ENCODE assay signal across 8 mouse cellular contexts in genomic region chr7:38182962-38183687, GRCm38 (mm10). TPM values are rescaled to one million over a fixed set of nuclear protein-coding genes. Genes with fewer than 3 reads are reported as not detected.
A peak's percentile ranks its signal among the peaks of the same experiment; 100 is the strongest.
DNase-seq lines count a peak whose midpoint lies in the region; ATAC-seq and TF ChIP-seq lines count a peak whose summit lies in the region.

Gene 1600014C10Rik, plus strand, starts transcription at chr7:38183217.

- H3K36me3 ChIP-seq in forebrain, postnatal 0 days (ENCODE audit: insufficient read depth), result no peaks in the 10 kb centered on the region
- H3K36me3 ChIP-seq in hindbrain, embryonic 10.5 days, result no peaks in the 10 kb centered on the region
- no peaks in the 10 kb centered on the region for H3K36me3 ChIP-seq in midbrain, embryonic 10.5 days

- no peaks in the 10 kb centered on the region for H3K27me3 ChIP-seq in forebrain, postnatal 0 days (ENCODE audit: insufficient read depth, low read length)
- H3K27me3 ChIP-seq in hindbrain, embryonic 10.5 days (ENCODE audit: insufficient read depth, poor library complexity, severe bottlenecking), result no peaks in the 10 kb centered on the region
- no peaks in the 10 kb centered on the region for H3K27me3 ChIP-seq in midbrain, embryonic 10.5 days (ENCODE audit: low read depth, poor library complexity, severe bottlenecking)

- intact Hi-C loops in left cerebral cortex, adult 2 months (cut with DNase I), result loop anchor here (1.0 kb wide), 2 partner anchors 18 to 84 kb away; no protein-coding TSS in a partner anchor
- intact Hi-C loops in left cerebral cortex, postnatal 14 days (cut with DNase I), result loop anchor here (2.0 to 5.0 kb wide), 2 partner anchors 18 to 84 kb away; no protein-coding TSS in a partner anchor

- peak within 1 kb of the TSS; percentile 83 for H3K4me2 ChIP-seq in forebrain, postnatal 0 days (ENCODE audit: low read depth)

- peak; percentile 57 for ATAC-seq in forebrain, postnatal 0 days

- peak within 1 kb of the TSS; percentile 79 for H3K9ac ChIP-seq in forebrain, postnatal 0 days

- TF ChIP-seq CTCF in left cerebral cortex, adult 2 months (IDR thresholded peaks at IDR 0.05), result no peak
- no peak for TF ChIP-seq CTCF in forebrain, postnatal 0 days (IDR thresholded peaks at IDR 0.05; ENCODE audit: low read depth)

- peaks cover 12% of the 10 kb centered on the region; the same call in 1 of the 2 replicates for H3K4me1 ChIP-seq in forebrain, postnatal 0 days (ENCODE audit: insufficient read depth)
- H3K4me1 ChIP-seq in hindbrain, embryonic 10.5 days (replicated peaks), result peaks cover 24% of the 10 kb centered on the region
- H3K4me1 ChIP-seq in midbrain, embryonic 10.5 days, result peaks cover 23% of the 10 kb centered on the region

- no peak for DNase-seq in left cerebral cortex, adult 2 months (ENCODE audit: extremely low spot score in 1 of 2, low spot score in 2 of 2)
- DNase-seq in left cerebral cortex, adult 9 months (ENCODE audit: low spot score in 2 of 2), result no peak
- DNase-seq in adrenal gland, postnatal 4 days (ENCODE audit: low spot score in 2 of 2), result peak in 1 of 2 experiments; percentile 14
- DNase-seq in forebrain, postnatal 0 days, result peak; percentile 14
- no peak for DNase-seq in hindbrain, embryonic 10.5 days (ENCODE audit: low spot score)
- DNase-seq in left cerebral cortex, postnatal 14 days (ENCODE audit: low spot score in 2 of 2), result no peak
- DNase-seq in midbrain, embryonic 10.5 days (ENCODE audit: low spot score), result no peak
- no peak for DNase-seq in retina, embryonic 14.5 days (ENCODE audit: low spot score)

- H3K27ac ChIP-seq in left cerebral cortex, adult 2 months, result peak within 1 kb of the TSS; percentile 98
- H3K27ac ChIP-seq in forebrain, postnatal 0 days (ENCODE audit: low read depth, low read length), result peak within 1 kb of the TSS; percentile 90
- H3K27ac ChIP-seq in hindbrain, embryonic 10.5 days, result peak within 1 kb of the TSS; percentile 92
- H3K27ac ChIP-seq in midbrain, embryonic 10.5 days (replicated peaks), result peak within 1 kb of the TSS; percentile 86

- H3K9me3 ChIP-seq in forebrain, postnatal 0 days (ENCODE audit: low read length), result no peaks in the 10 kb centered on the region
- no peaks in the 10 kb centered on the region for H3K9me3 ChIP-seq in hindbrain, embryonic 10.5 days
- no peaks in the 10 kb centered on the region for H3K9me3 ChIP-seq in midbrain, embryonic 10.5 days (replicated peaks)

- peak within 1 kb of the TSS; percentile 87 for H3K4me3 ChIP-seq in left cerebral cortex, adult 2 months
- peak within 1 kb of the TSS; percentile 65 for H3K4me3 ChIP-seq in forebrain, postnatal 0 days (ENCODE audit: low read depth, low read length)
- peak within 1 kb of the TSS; percentile 75 for H3K4me3 ChIP-seq in hindbrain, embryonic 10.5 days
- H3K4me3 ChIP-seq in midbrain, embryonic 10.5 days, result peak within 1 kb of the TSS; percentile 74

- 6% methylated on average over 28 of the region's 28 CpGs for WGBS in forebrain, postnatal 0 days
- WGBS in hindbrain, embryonic 10.5 days, result 4% methylated on average over 28 of the region's 28 CpGs
- WGBS in midbrain, embryonic 10.5 days, result 5% methylated on average over 28 of the region's 28 CpGs

RNA-seq across cellular contexts. Expression of gene 1600014C10Rik, which starts in this region (rescaled TPM):
- total RNA-seq in left cerebral cortex, adult 2 months (2021), result 10 to 100 TPM; 20.7 to 24.0 TPM
- total RNA-seq in adrenal gland, postnatal 4 days (2021), result 10 to 100 TPM; 22.0 to 36.5 TPM
- 18.2 and 24.9 TPM in 2 replicates for total RNA-seq in forebrain, postnatal 0 days (2014; rRNA removed)
- 12.8 and 20.8 TPM in 2 replicates for polyA plus RNA-seq in forebrain, postnatal 0 days (2015; fragmentation: Nextera tagmentation; extraction: Ambion mirVana)
- 15.1 and 15.2 TPM in 2 replicates for polyA plus RNA-seq in hindbrain, embryonic 10.5 days (2016; fragmentation: Nextera tagmentation; extraction: Ambion mirVana)
- total RNA-seq in left cerebral cortex, postnatal 14 days (2021), result 10 to 100 TPM; 17.7 to 18.8 TPM
- 14.3 and 16.3 TPM in 2 replicates for polyA plus RNA-seq in midbrain, embryonic 10.5 days (2016; fragmentation: Nextera tagmentation; extraction: Ambion mirVana)
